Mouse (Mus musculus): ENCODE results near the gene 2210016L21Rik.

DNA sequence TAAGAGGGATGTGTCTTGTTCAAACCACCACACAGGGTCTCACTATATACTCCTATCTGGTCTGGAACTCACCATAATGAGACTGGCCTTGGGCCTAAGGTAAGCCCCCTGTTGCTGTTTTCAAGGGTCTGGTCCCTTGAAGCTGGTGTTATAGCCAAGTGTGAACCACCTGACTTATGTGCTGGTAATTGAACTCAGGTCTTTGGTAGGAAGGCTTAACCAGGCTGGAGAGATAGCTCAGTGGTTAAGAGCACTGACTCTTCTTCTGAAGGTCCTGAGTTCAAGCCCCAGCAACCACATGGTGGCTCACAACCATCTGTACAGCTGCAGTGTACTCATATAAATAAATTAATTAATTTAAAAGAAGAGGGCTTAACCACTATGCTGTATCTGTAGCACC is 35.0 kb downstream of the 2210016L21Rik start:
- TF ChIP-seq POLR2A (IDR thresholded peaks at IDR 0.05; ENCODE audit: insufficient read length, low read depth) (no peak), MAX (IDR thresholded peaks at IDR 0.05; ENCODE audit: low read depth) (no peak), E2F4 (IDR thresholded peaks at IDR 0.05; ENCODE audit: insufficient read depth) (no peak), USF1 (IDR thresholded peaks at IDR 0.05; ENCODE audit: low read depth) (no peak), CEBPB (IDR thresholded peaks at IDR 0.05; ENCODE audit: insufficient read depth, poor library complexity, severe bottlenecking) (no peak)

Measured in myocyte (in vitro differentiated cells).